Mouse (Mus musculus): Measurements from ENCODE around the gene Fbf1. TPM values are rescaled to one million over a fixed set of nuclear protein-coding genes. Genes with fewer than 3 reads are reported as not detected.

Fbf1 gene
- polyA plus RNA-seq (2012; rRNA removed; ENCODE audit: low replicate concordance): 4.7 and 8.8 TPM in 2 replicates

GRCm38 (mm10) chr11:116167884-116168439 lies at the start of gene Fbf1:
Gene Fbf1, minus strand, starts transcription at chr11:116168166.

DNA sequence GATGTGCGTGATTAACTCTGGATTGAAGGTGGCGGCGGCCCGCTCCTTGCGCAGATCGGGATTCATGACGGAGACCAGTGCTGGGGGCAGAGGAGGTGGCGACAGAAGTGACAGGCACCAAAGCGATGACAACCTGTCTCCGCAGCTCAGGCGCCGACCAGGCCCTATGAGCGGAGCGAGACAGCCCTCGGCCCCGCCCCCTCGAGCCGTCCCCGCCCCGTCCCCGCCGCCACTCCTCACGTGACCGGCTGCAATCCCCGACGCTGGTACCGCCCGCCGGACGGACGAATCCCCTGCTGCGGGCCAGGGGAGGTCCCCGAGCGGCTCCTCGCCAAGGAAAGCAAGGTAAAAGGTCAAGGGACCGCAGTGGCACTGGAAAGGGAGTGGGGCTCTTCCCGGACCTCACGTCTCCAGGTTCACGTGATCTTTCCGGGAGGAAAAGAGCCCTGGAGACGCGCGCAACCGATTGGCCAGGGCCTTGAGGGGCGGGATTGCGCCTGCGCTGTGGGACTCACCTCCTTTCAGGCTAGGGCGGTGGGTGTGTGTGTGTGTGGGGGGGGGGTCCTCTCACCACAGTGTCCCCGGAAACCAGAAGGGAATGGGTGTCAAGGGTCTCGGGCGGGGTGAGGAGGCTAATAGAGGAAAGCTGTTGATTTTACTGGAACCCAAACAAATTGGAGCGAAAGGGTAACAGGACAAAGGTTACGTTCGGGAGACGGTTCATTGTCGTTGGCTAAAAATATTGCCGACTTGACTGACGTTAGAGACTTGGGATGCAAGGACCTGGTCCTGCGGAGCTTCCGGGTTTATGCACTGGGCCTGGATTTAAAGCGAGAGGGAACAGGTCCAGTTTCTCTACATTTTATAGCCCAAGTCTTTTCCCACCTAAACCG lies 30.9 kb upstream of the Fbf1 start, which contains the start of the genes Ten1 and Acox1:
Gene Ten1, plus strand, starts transcription at position 217 of the 893 bp plus-strand sequence.
Gene Acox1, minus strand, starts transcription at position 407 of the 893 bp plus-strand sequence.

DNA sequence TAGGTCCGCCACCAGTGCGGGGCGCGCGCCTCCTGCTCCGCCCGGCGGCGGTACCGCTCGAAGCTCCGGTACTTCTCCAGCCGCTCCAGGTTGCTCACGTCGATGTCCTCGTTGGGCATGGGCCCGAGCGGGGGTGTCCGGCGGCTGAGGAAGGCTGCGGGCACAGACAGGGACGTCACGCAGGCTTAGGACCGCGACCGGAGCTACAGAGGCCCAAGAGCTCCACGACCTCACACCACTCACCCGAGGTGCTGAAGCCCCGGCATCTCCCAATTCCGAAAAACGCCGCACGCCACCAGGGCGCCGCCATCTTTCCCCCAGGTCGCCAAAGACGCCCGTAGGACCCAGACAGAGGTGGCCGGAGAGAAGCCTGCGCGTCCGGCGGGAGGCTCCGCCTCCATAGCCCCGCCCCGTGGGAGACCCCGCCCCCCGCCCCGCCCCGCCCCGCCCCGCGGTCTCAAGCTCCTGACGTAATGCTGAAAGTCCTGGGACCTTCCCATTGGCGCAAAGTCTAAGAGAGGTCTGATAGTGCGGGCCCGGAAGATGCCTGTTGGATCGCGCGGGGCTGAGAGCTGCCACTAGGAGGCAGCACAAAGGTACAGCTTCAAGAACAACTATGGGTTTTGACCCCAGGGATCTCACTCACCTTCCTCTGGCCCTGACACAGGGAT lies 29.4 kb downstream of the Fbf1 start, which contains the start of gene Mrpl38:
Gene Mrpl38, minus strand, starts transcription at position 401 of the 671 bp plus-strand sequence.

GRCm38 (mm10) chr11:116130488-116131205 lies 37.3 kb downstream of the Fbf1 start, which contains the start of gene Trim65:
Gene Trim65, minus strand, starts transcription at chr11:116131128.

DNA sequence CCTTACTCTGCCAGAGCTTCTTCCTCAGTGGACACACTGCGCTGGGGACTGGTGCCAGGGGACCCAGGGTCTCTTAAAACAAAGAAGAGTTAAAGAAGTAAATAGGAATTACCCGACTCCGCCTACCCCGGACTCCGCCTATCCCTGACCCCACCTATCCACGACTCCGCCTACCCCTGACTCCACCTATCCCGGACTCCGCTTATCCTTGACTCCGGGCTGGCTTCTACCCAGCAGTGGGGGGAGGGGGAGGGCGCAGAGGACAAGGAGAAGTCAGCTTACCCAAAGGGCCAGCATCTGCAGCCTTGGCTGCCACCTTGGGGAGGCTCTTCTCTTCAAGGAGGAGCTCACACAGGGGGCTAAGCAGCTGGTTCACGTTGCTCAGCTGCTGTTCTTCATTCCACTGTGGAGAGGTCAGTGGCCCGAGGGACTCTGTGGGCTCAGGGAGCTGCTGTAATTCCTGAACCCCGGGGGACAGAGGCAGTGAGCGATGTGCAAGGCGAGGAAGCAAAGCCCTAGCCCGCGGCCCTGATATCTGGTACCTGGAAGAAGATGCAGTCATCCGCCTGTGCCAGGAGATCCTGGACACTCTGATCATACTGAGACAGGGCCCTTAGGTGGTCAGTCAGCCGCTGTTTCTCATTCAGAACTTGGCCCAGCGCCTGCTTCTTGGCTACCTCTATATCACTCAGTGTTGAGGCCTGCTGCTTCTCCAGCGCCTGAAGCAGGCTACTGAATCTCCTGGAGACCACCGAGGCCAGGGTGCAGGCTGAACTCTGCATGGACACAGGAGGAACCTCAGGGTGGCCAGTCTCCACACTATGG lies 40.6 kb downstream of the Fbf1 start, which contains the start of gene Trim47:
Gene Trim47, minus strand, starts transcription at position 55 of the 825 bp plus-strand sequence.

Other genes with a start within 250 kb of the Fbf1 start
- gene Sap30bp, start 234.9 kb downstream of the Fbf1 start, polyA plus RNA-seq (2012; rRNA removed; ENCODE audit: low replicate concordance): 20.5 and 22.2 TPM in 2 replicates
- gene Recql5, start 234.7 kb downstream of the Fbf1 start, polyA plus RNA-seq (2012; rRNA removed; ENCODE audit: low replicate concordance): 11.2 and 15.0 TPM in 2 replicates
- 58.5 and 81.0 TPM in 2 replicates for gene Itgb4, start 193.5 kb downstream of the Fbf1 start, polyA plus RNA-seq (2012; rRNA removed; ENCODE audit: low replicate concordance)
- 75.5 and 95.6 TPM in 2 replicates for gene Galk1, start 155.4 kb downstream of the Fbf1 start, polyA plus RNA-seq (2012; rRNA removed; ENCODE audit: low replicate concordance)
- 118 and 156 TPM in 2 replicates for gene H3f3b, start 140.2 kb downstream of the Fbf1 start, polyA plus RNA-seq (2012; rRNA removed; ENCODE audit: low replicate concordance)
- 16.6 and 27.4 TPM in 2 replicates for gene Unk, start 137.8 kb downstream of the Fbf1 start, polyA plus RNA-seq (2012; rRNA removed; ENCODE audit: low replicate concordance)
- 5.5 and 11.2 TPM in 2 replicates for gene Unc13d, start 90.2 kb downstream of the Fbf1 start, polyA plus RNA-seq (2012; rRNA removed; ENCODE audit: low replicate concordance)
- 285 and 420 TPM in 2 replicates for gene Wbp2, start 81.2 kb downstream of the Fbf1 start, polyA plus RNA-seq (2012; rRNA removed; ENCODE audit: low replicate concordance)
- gene Trim47, start 41.0 kb downstream of the Fbf1 start, polyA plus RNA-seq (2012; rRNA removed; ENCODE audit: low replicate concordance): 36.2 and 37.8 TPM in 2 replicates
- gene Trim65, start 37.0 kb downstream of the Fbf1 start, polyA plus RNA-seq (2012; rRNA removed; ENCODE audit: low replicate concordance): 10.0 and 11.2 TPM in 2 replicates
- 57.3 and 106 TPM in 2 replicates for gene Mrpl38, start 29.3 kb downstream of the Fbf1 start, polyA plus RNA-seq (2012; rRNA removed; ENCODE audit: low replicate concordance)
- 19.6 and 27.1 TPM in 2 replicates for gene Ten1, start 30.7 kb upstream of the Fbf1 start, polyA plus RNA-seq (2012; rRNA removed; ENCODE audit: low replicate concordance)
- 87.1 and 95.2 TPM in 2 replicates for gene Acox1, start 30.9 kb upstream of the Fbf1 start, polyA plus RNA-seq (2012; rRNA removed; ENCODE audit: low replicate concordance)
- 5.0 and 6.3 TPM in 2 replicates for gene Evpl, start 69.9 kb upstream of the Fbf1 start, polyA plus RNA-seq (2012; rRNA removed; ENCODE audit: low replicate concordance)
- 26.5 and 29.7 TPM in 2 replicates for gene Srp68, start 106.1 kb upstream of the Fbf1 start, polyA plus RNA-seq (2012; rRNA removed; ENCODE audit: low replicate concordance)
- gene Galr2, start 112.8 kb upstream of the Fbf1 start, polyA plus RNA-seq (2012; rRNA removed; ENCODE audit: low replicate concordance): 4.7 and 14.9 TPM in 2 replicates
- gene Exoc7, start 139.1 kb upstream of the Fbf1 start, polyA plus RNA-seq (2012; rRNA removed; ENCODE audit: low replicate concordance): 12.6 and 16.3 TPM in 2 replicates
- 0.15 and 0.22 TPM in 2 replicates for gene Foxj1, start 167.2 kb upstream of the Fbf1 start, polyA plus RNA-seq (2012; rRNA removed; ENCODE audit: low replicate concordance)
- 1.9 and 2.1 TPM in 2 replicates for gene Rnf157, start 244.9 kb upstream of the Fbf1 start, polyA plus RNA-seq (2012; rRNA removed; ENCODE audit: low replicate concordance)

Data from duodenum, adult 2 months (tissue).